Mouse (Mus musculus) cerebellum, postnatal 10 days (tissue): ENCODE data around the gene Tm9sf1.

Experiments used
- DNase-seq, 2 experiments: peaks; one replicate each; pipeline ENCODE4 v3.0.0; 2021; ENCODE audit warnings: mixed read lengths in 2 of 2

Tm9sf1 gene

GRCm38 (mm10) chr14:55589771-55590448 lies 53.7 kb downstream of the Tm9sf1 start:
- no peak for DNase-seq

GRCm38 (mm10) chr14:55589271-55589670 lies 54.3 kb downstream of the Tm9sf1 start:
- DNase-seq: no peak

GRCm38 (mm10) chr14:55586149-55586548 lies 57.5 kb downstream of the Tm9sf1 start:
- DNase-seq: no peak
